Mouse (Mus musculus): Measurements from ENCODE around the gene Myo18b.
A peak's percentile ranks its signal among the peaks of the same experiment; 100 is the strongest.

Myo18b gene

DNA sequence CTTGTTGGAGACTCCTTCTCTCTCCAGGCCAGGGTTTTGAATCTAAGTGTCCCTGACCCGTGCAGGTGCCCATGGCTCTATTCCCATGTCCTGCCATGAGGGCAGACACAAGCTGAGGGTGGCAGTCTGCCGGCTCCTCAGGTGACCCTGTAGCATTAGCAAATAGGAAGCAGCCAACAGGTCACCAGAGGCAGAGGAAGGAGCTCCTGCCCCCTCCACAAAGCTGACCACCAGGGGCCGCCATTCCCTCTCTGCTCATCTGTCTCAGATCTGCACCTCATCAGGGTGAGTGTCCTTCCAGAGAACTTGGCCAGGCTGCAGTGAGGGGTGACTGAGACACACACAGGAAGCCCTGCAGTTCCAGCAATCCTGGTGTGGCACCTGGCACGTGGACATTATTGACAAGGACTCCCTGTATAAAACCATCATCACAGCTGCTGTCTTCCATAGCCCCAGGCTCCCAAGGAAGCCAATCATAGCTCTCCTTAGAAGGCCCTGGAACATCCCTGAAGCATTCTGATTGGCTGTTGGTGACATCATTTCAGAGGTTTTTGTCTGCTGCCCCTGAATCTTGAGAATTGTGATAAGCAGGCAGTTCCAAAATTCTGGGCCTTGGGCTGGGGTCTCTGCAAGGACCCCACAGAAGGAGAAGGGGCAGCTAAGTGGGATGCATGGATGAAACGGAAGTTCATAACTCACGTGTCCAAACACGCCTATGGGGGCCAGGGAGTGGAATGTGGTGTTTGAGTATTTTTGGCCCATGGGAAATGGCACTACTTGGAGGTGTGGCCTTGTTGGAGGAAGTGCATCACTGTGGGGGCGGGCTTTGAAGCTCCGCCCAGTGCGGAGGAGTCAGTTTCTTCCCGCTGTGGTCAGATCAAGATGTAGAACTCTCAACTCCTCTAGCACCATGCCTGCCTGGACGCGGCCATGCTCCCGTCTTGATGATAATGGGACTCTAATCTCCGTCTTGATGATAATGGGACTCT lies 104.1 kb downstream of the Myo18b start:
- DNase-seq, result peak; percentile 14

DNA sequence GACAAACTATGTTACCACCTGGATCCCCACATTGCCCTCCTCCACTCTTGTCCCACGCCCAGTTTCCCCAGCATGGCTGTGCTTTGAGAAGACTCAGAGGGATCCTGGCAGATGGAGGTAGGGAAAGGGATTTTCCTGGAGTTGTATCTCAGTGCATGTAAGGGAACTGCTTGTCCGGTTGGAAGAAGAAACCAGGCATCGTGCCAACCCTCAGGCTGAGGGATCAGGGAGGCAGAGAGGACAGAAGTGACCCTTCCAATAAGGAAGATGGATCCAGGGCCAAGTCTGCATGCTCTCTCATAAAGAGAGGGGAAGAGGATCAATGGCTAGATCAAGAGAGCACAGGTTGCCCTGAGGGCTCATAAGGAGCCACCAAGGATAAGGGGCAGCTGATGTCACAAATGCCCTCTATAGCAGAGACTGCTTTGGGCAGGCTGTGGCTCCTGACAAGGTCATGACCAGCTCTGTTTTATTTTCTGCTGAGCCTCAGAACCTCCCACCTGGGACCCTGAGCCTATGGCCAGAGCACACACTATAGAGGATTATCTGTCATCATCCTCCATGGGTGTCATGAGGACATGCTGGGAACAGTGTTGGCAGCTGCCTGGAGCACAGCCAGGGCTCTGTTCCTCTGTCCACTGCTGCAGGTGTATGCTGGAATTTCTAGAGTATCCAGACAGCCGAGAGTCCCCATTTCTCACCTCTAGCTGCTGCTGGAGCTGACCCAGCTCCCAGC lies 105.6 kb downstream of the Myo18b start:
- no peak for DNase-seq

DNA sequence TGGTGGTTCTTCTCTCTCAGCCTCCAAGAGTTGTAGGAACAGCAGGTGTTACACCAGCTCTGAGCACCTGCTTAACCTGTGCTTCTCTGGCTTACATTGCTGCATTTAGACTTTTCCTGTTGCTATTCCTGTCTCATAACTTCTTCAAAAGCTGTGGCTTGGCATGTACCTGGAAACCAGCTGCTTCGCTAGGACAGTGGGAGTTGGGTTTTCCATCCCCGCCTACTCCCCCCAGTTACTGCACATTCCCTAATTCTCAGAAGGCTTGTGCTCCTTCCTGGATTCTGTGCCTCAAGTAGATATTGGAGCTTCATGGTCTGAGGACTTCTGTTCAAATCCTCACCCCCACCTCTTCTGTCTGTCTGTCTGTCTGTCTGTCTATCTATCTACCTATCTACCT lies 107.7 kb downstream of the Myo18b start:
- no peak for DNase-seq

DNA sequence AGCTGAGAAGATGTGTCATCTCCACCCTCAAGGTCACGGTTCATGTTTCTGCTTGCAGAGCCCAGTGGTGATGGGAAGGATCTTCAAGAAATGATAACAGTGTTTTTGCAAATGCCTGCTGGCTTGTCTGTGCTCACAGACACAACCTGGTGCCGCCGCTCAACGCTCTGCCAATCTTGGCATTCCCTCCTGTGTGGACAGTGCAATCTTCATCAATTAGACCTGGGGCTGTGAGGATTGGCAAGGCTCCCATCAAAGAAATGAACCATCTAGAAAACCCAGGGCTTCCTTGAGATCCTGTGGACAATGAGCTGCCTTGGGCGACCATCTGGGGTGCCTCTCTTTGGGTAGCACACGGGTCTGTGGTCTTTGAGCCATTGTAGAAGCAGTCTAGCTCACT lies 109.4 kb downstream of the Myo18b start:
- DNase-seq, result no peak

DNA sequence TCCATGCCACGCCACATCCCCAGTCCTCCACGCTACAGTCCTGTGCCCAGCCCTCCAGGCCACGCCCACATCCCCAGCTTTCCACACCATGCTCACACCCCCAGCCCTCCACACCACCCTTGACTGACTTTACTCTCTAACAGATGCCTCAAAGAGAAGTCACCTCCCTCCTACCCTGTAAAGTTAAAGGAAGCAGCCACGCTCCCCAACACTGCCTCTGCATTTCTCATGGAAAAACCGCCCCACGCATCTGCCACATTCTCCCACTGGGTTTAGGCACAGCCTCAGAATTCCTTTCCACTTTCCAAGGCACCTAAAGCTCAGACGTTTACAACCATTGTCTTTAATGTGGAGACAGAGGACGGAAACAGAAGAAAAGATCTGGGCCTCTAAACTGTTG lies 110.1 kb downstream of the Myo18b start:
- DNase-seq, result no peak

DNA sequence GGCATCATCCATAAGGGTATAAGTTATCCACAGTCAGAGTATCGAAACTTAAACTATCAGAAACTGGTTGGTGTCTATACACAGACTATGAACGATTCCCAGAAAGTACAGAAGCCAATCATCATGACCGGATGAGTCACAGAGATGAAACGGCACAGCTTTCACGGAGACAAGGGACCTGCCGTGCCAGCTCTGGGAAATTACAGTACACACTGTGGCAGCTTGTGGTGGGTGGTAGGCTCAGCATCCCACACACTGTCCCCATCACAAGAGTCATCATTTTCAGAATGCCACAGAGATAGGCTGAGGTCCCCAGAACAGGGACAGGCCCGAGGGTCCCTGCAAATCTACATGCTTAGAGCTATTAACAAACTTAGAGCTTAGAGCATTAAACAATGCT lies 114.4 kb downstream of the Myo18b start:
- DNase-seq, result no peak

DNA sequence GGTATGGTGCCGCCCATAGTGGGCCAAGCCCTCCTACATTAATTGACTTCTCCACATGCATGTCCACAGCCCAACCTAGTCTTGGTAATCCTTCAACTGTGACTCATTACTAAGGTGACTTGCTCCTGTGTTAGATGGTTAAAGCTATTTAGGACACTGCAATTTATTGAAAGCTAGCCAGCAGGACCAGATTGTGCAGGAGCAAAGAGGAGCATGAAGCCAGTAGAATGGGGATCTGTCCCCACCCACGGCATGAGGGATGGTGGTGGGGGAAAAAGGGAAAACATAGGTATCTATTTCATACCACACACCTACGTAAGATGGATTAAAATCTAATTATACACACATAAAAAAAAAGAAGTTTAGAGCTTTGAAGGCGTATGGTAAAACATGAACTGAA lies 114.9 kb downstream of the Myo18b start:
- DNase-seq, result no peak

DNA sequence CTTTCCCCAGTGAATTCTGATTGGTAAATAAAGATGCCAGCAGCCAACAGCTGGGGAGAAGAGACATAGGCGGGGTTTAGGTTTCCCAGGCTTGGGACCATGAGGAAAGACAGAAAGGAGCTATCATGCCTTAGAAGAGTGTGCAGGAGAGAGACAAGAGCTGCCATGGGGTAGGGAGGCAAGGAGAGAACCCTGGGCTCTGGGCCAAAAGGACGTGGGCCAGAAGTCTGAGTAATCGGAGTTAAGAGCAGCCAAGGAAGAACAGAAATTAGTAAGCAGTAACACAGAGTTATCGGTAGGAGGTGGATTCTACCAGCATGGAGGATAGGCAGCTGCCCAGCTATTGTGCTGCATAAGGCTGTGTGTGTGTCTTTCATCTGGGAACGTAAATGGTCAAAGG lies 115.8 kb downstream of the Myo18b start:
- no peak for DNase-seq

DNA sequence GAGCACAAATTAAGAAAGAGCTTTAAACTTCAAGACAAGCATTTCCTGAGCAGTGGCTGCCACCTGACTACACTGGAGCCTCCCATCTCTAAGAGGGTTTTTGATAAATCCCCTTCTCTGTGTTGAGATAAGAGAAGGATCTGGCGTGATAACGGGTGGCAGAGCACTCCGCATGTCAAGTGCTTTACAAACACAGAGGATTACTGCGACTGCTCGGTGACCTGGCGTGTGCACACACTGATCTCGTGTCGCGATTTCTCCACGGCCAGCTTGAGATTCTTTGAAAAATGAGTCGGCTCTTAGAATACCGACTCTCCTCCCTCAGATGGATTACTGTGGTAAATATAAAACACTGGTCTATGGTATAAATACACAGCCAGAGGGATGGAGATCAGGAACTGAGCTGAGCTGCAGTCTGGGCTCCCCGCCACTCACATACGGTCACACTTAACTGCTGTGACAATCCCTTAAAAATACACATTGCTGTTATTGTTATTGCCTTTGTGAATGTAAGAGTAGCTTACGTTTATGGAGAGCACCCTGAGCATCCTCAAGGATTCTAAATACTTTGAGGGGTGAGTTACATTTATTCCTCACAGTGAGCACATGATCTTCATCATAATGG lies 119.3 kb downstream of the Myo18b start:
- DNase-seq, result no peak

DNA sequence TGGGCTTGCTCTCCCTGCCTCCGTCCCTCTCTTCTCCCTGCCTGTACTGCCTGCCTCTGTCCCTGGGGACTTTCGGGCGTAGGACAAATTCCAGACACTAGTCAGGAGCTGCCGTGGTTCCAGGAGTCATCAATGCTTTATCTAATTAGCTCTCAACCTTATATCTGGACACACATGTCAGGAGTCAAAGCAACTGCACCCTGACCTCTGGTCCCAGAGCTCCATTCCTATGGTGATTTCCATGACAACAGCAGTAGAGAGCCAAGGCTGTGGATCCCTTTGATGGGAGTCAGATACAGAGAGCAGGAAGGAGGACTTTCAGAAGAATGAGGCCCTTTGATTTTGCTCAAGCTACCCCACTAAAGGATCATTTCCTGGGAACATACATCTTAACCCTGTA lies 122.7 kb downstream of the Myo18b start:
- no peak for DNase-seq

DNA sequence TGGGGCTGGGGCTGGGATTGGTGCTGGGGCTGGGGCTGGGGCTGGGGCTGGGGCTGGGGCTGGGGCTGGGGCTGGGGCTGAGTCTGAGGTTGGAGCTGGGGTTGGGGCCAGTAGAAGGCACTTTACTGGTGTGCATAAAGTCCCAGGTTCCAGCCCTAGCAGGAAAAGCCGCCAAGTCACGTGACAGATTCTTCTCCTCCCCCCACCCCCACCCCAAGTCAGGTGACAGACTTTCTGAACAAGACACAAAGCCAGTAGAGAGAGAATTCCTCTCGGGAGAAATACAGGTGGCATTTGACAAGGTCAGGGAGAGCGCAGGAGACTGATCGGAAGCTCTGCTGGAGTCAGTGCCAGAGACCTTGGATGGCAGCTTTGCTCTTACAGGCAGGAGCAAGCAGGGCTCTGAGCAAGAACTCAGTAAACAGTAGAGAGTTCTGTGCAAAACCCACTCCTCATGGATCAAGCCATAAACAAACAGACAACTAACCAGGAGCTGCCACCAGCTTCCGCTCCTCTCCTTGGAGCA lies 124.7 kb downstream of the Myo18b start:
- no peak for DNase-seq

DNA sequence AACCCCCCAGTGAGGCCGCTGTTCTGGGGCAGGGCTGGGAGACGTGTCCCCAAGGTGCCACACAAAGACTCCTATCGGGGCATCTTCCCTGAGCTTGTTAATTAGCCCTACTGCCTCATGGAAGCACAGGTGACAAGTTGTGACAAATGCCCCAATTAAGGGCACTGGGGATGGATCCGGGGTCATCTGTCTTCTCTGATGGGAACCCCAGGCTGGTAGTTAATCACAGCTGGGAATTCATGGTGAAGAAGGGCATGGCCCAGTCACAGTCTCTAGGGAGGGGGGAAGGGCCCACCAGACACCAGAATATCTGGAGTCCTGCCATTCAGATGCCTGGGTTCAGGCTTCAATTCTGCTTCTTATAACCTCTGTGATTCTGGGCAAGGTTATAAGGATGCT lies 126.4 kb downstream of the Myo18b start:
- no peak for DNase-seq

DNA sequence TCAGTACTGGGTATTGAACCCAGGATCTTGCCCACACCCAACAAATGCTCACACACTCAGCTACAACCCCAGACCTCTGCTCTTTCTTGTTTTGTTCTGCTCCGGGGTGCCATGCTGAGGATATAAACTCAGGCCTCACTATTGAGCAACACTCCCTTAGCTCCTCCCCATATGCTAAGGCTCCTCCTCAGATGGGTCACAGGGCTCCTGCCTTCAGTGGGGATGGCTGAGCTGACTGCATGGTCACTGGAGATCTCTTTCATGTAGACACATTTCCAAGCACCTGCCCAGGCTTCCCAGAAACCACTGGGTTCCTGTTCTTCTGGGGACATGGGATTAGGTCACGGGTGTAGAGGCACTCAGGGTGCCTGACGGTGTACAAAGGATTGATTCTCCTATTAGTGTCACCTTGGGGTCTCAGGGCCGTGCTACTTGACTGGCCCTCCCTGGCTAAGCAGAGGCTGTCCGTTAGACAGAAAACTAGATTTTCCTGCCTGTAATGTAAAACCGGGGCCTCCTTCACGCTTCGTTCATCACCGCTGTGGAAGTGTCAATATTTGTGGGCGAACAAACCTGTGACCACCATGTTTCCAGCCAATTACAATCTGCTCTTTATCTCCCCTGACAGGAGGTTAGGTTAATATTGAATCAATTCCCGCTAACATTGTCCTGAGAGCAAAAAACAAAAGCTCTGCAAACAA lies 127.0 kb downstream of the Myo18b start:
- no peak for DNase-seq

DNA sequence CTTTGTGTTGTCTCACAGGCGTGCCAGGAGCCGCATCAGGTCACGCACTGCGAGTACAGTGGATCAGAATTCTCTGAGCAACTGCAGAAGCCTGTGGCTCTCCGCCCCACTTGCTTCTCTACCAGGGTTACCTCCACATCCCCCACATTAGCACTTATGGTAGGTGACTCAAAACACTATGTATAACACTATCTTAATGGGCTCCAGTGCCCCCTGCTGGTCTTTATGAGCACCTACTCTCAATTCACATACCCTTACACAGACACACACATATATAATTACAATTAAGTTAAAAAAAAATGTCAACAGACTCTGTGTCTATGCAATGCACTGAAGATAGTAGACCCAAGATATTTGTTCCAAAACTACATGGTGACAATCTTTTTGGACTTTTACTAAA lies 127.6 kb downstream of the Myo18b start:
- DNase-seq, result no peak

DNA sequence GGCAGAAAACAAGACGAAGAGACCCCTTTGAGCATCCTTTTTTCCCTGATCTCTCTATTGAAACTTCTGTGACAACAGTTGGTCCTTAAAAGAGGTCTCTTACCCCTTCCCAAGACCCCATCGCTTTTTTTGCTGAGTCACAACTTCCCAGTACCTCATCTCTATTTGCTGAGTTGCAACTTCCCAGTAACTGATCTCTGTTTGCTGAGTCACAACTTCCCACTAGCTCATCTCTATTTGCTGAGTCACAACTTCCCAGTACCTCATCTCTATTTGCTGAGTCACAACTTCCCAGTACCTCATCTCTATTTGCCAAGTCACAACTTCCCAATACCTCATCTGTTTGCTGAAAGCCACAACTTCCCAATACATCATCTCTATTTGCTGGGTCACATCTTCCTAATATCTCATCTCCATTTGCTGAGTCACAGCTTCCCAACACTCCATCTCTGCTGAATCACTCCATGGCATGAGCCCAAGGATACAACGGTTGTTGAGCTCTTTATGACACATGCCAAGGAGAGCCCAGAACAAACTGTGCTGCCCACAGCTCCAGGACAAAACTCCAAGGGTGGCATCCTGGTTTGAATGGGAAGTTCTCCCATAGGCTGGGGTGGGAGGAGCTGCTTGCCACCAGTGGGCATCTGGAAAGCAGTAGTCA lies 134.6 kb downstream of the Myo18b start:
- DNase-seq, result no peak

DNA sequence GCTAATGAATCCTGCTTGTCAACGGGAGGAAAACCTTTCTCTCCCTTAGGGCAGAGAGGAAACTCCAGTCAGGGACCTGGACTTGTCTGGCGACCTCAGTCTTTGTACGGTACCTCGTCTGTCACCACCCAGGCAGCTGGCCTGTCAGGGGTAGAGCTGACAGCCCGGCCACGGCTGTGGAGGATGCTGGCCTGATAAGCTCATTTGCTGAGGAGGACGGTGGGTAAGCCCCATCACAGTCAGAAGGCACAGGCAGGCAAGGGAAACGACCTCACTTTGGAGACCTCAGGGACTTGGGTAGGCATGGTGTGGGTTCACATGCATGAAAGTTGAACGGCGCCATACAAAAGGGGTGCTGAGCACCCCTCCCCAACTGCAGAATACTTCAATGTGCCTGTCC lies 140.6 kb downstream of the Myo18b start:
- DNase-seq, result no peak

DNA sequence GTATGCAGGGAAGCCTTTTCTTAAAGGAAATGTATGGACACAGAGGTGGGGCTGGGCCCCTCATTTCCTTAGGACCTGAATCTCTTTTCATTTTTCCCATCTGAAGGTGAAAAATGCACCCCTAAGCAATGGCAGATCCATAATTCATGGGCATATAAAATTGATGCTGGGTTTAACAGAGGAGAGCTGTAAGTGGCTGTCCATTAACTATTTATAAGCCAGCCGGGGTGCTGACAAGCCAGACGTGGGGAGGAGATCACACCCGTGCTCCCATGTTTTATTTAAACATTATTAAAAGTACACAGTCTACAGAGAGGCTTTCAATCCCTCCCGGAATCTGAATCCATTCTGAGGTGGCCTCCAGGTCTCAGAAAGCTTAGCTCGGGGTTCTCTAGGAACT lies 146.5 kb downstream of the Myo18b start:
- DNase-seq, result no peak

DNA sequence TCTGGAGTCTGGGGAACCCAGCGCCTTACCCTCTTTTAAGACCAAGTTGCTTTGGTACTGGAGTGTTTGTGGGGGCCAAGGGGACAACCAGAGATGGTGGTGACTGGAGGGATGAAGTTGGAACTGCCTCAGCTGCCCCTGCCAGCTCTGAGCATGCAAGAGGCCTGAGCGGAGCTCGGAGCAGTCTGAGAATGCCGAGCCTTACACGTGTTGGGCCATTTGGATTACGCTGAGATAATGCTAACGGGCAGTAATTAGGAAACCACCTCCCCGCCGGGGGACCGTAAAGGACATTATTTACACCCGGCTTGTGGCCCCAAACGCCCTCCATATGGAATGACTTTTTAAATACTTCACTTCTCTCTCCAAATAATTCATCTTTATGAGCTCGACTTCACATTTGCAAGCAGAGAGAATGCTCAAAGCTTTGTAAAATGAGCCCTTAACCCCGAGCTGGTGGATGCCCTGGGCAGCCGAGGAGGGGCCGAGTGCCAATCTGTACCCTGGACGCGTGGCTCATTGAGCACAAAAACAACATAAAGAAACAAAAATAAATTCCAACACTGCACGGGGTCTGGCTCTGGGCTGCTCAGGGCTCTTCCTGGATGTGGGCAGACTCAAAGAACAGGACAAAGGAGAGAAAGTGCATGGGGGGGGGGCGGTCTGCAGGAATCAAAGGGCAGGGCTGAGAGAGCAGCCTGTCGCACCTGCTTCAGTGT lies 148.0 kb downstream of the Myo18b start:
- no peak for DNase-seq

DNA sequence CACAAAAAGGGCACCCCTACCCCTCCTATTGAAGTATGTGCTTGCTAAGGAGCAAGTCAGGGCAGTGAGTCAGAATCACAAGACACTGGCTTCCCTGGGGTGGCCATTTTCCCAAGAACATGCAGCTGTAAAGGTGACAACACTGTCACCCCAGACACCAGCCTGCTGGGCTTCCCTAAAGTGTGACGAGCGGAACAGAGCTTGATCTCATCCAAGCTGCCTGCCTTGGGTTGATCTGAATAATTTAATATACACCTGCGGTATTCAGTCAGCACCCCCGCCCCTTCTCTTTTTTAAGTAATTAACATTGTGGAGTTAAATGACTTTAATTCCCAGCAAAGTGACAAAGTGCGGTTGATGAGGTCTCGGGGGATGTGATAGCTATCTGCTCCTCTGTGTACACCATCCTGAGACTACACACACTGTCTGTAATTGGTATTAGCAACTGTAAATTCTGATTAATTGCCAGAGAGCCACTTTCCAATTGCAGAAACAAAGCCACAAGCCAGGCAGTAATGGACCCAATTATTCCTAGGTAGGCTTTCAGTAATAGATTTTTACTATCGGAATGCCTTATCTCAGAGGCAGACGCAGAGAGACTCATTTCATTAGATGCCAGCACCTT lies 148.7 kb downstream of the Myo18b start:
- DNase-seq, result no peak

DNA sequence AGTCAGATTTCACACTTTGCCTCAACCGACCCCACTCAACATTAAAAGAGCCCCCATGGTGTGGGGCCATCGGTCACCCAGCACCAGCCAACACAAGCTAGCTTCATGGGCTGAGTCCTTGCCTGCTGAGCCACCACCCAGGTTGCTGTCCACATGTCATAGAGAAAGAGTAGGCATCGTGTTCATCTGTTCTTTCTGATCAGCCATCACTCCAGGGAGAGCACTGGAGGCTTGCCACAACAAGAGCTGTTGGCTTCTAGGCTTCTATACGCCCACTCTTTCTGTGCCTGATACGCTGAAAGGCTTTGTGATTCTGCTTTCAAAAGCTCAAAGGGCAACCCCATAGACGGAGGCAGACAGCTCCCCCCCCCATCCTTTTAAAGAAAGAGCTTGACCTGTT lies 151.0 kb downstream of the Myo18b start:
- no peak for DNase-seq

DNA sequence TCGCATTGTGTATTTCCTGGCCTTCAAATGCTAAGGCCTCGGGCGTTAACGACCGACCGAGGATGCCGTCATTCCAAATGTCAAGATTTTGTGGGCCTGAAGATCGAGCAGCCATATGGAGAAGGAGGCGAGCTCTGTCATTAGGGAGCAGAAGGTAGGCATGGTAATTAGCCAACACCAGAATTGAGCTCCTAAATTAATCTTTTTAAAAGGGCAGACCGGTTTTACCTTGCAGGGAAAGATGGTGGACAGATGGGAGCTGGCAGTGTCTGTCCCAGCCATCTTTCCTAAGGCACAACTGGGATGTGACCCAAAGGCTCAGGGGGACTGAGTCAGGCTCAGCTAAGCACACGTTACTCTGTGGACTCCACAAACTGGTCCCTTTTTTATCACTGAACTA lies 151.6 kb downstream of the Myo18b start:
- no peak for DNase-seq

Measured in thymus, postnatal 4 days (tissue).